Mouse (Mus musculus): ENCODE results near the gene Spsb1.

Spsb1 gene

GRCm38 (mm10) chr4:149858584-149858983, 96.3 kb downstream of the Spsb1 start:
- no peak for DNase-seq (ENCODE audit: low spot score in 2 of 2)

DNA sequence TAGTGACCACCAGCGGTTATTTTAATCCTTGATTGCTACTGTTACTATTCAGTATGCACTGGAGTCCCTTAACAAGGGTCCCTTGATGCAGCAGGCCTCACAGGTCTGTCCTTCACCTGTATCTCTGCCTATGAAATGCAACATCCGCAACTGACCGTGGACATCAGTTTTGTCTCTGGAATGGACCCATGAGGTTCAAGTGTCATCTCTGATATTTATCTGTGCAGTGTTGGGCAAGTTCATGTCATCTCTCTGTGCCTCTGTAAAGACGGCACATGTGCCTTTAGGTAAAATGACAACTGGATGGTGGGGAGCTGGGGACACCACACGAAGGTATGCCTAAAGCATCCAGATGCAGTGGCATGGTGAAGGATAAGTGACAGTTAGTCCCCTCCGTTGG, 96.7 kb downstream of the Spsb1 start:
- DNase-seq (ENCODE audit: low spot score in 2 of 2): no peak

DNA sequence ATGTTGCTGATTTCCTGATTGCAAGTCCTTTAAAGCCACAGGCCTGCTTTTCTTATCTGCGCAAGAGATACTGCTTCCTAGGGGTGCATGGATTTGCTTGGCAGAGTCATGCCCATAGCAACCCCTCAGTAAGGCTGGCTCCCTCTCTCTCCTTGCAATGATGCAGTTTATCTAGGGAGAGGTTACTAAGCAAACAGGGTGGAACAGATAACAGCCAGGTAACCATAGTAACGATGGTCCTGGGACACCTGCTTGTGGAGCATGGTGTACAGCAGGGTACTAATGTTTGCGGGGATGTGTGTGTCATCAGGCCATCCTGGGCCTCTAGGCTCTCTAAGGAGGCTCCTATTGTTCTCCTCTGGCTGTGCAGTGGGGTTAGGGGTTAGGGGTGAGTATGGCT, 97.2 kb downstream of the Spsb1 start:
- no peak for DNase-seq (ENCODE audit: low spot score in 2 of 2)

- no peak for DNase-seq (ENCODE audit: low spot score in 2 of 2)
Measured at GRCm38 (mm10) chr4:149855892-149856807, 98.7 kb downstream of the Spsb1 start.

- no peak for DNase-seq (ENCODE audit: low spot score in 2 of 2)
Measured at GRCm38 (mm10) chr4:149855180-149855891, 99.5 kb downstream of the Spsb1 start.

- no peak for DNase-seq (ENCODE audit: low spot score in 2 of 2)
Measured at GRCm38 (mm10) chr4:149854770-149855169, 100.1 kb downstream of the Spsb1 start.

DNA sequence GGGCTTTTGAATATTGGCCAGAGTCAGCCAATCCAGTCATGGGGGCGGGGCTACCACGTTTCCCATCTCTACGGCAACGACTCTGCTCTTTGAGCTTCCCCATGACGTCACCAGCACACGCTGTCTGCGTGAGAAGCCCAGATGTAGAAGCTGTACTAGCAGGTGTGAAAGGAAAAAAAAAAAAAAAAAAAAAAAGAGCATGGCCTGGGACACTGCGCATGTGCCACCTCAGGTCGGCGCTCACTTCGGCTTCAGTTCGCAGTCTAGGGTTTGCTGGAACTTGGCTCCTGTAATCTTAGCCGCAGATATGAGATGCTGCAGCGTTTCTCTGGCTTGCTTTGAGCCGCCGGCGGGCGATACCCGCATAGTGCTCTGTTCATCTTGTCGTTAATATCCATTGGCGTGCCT, 100.5 kb downstream of the Spsb1 start:
- DNase-seq (ENCODE audit: low spot score in 2 of 2): no peak

- DNase-seq (ENCODE audit: low spot score in 2 of 2): no peak
Measured at GRCm38 (mm10) chr4:149853698-149854284, 101.1 kb downstream of the Spsb1 start.

DNA sequence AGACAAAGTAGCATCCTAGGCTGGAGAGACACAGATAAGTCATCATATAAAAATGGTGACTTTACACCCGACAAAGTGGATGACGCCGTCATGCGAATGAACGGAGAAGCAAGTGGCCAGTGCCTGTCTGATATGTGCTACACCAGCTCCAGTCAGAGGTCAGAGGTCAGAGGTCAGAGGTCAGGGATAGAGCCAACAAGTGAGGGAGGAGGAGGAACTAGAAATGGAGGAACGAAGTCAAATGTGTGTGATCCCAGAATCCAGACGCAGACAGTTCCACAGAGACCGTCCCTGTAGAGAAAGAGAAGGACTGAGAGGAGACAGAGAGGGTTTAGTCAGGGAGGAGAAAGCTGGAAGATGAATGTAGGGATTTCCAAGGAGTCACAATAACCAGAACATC, 103.3 kb downstream of the Spsb1 start:
- no peak for DNase-seq (ENCODE audit: low spot score in 2 of 2)

DNA sequence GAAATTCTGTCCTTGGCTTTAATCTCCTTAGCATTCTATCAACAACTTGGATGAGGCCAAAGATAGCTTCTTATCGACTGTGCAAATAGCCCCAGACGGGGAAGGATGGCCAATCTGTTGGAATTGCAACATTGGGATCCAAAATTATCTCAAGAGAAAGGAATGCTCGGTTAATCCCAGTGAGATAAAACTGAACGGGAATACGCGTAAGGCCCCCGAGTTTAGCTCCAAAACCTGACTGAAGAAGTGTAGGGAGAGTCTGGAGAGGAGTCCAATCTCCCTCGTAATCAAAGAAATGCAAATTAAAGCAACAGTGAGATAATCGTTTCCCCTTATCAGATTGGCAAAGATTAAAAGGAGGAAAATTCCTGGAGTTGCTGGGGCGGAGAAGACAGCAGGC, 104.2 kb downstream of the Spsb1 start:
- DNase-seq (ENCODE audit: low spot score in 2 of 2): no peak

- DNase-seq (ENCODE audit: low spot score in 2 of 2): no peak
Measured at GRCm38 (mm10) chr4:149850045-149850444, 104.8 kb downstream of the Spsb1 start.

DNA sequence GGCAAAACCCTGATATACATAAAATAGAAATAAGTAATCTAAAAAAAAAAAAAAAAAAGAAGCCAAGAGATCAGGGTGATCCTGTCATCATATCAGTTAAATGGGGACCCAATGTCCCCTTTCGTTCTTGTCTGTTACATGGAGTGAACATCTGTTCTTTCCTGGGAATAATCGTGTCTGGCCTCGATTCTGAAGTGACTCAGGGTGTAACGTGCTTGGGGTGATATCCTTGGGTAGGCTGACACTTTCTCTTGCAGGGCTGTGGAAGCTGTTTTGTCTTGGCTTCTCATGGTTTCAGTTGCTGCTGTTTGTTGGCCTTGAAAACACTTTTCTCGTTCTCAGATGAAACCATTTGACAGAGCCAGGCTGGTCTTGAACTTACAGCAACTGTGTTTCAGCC, 105.8 kb downstream of the Spsb1 start:
- no peak for DNase-seq (ENCODE audit: low spot score in 2 of 2)

- DNase-seq (ENCODE audit: low spot score in 2 of 2): no peak
Measured at GRCm38 (mm10) chr4:149846861-149847631, 107.8 kb downstream of the Spsb1 start.

Measured in frontal cortex, postnatal 25 days (tissue).